Mouse (Mus musculus) MEL (cell line): ENCODE data around the gene Nampt. TPM values are rescaled to one million over a fixed set of nuclear protein-coding genes. Genes with fewer than 3 reads are reported as not detected.

Experiments
- DNase-seq: peaks from one replicate; pipeline ENCODE4 v3.0.0; 2011; ENCODE audit warnings: low read depth, low spot score
- H3K27ac ChIP-seq: 2 replicates; pipeline ENCODE4 v1.5.1; 2012; ENCODE audit warnings: low read depth, mild to moderate bottlenecking, control low read depth, low read length, moderate library complexity; ENCODE audit not compliant: control insufficient read depth
- H3K27me3 ChIP-seq, 2 experiments: fragments of 150-350 bp in 1 of 2; sonication (generic) in 1 of 2; 2 replicates each; pipeline ENCODE4 v1.6.1; 2012; ENCODE audit warnings: low read length in 2 of 2, mild to moderate bottlenecking in 2 of 2, improper control_type of control experiment in 1 of 2, moderate library complexity in 1 of 2; ENCODE audit not compliant: insufficient read depth in 2 of 2, control insufficient read depth in 1 of 2
- H3K36me3 ChIP-seq, 2 experiments: 2 replicates each; pipeline ENCODE4 v1.6.1; 2012 to 2014; ENCODE audit warnings: low read length in 2 of 2, improper control_type of control experiment in 1 of 2, inconsistent platforms in 1 of 2, mild to moderate bottlenecking in 1 of 2; ENCODE audit not compliant: insufficient read depth in 2 of 2, control insufficient read depth in 1 of 2
- H3K4me1 ChIP-seq, 2 experiments: fragments of 150-350 bp in 1 of 2; sonication (generic) in 1 of 2; 2 replicates each; pipeline ENCODE4 v1.6.1; 2012; ENCODE audit warnings: low read length in 2 of 2, improper control_type of control experiment in 1 of 2, mild to moderate bottlenecking in 1 of 2; ENCODE audit not compliant: insufficient read depth in 2 of 2, control insufficient read depth in 1 of 2
- H3K4me3 ChIP-seq, 2 experiments: fragments of 150-350 bp in 1 of 2; sonication (generic) in 1 of 2; 2 replicates each; pipeline ENCODE4 v1.5.1; 2012; ENCODE audit warnings: low read depth in 2 of 2, low read length in 2 of 2, mild to moderate bottlenecking in 2 of 2, moderate library complexity in 2 of 2, control low read depth in 1 of 2, improper control_type of control experiment in 1 of 2; ENCODE audit not compliant: control insufficient read depth in 1 of 2, insufficient read depth in 1 of 2
- H3K79me2 ChIP-seq: 2 replicates; pipeline ENCODE4 v1.6.1; 2012; ENCODE audit warnings: mild to moderate bottlenecking, low read length, moderate library complexity; ENCODE audit not compliant: control insufficient read depth, poor library complexity, insufficient read depth
- H3K9ac ChIP-seq: 2 replicates; pipeline ENCODE4 v1.6.1; 2012; ENCODE audit warnings: low read depth, mild to moderate bottlenecking, control low read depth, low read length, moderate library complexity; ENCODE audit not compliant: control insufficient read depth, poor library complexity, severe bottlenecking
- H3K9me3 ChIP-seq: fragments of 150-350 bp; sonication (generic); replicated peaks from 2 replicates; pipeline ENCODE4 v1.6.1; 2012; ENCODE audit warnings: mild to moderate bottlenecking, low read length, improper control_type of control experiment, moderate library complexity; ENCODE audit not compliant: insufficient read depth
- BHLHE40 ChIP-seq: IDR thresholded peaks from 2 replicates; pipeline ENCODE4 v1.6.1; 2012; ENCODE audit warnings: low read depth, mild to moderate bottlenecking, inconsistent platforms, low read length, improper control_type of control experiment, borderline replicate concordance
- EP300 ChIP-seq, 2 experiments: IDR thresholded peaks; 2 replicates each; pipeline ENCODE4 v1.6.1; 2011; ENCODE audit warnings: improper control_type of control experiment in 2 of 2, low read length in 2 of 2, low read depth in 1 of 2, mild to moderate bottlenecking in 1 of 2
- HCFC1 ChIP-seq: IDR thresholded peaks from 2 replicates; pipeline ENCODE4 v1.6.1; 2012; ENCODE audit warnings: low read depth, mild to moderate bottlenecking, inconsistent platforms, low read length, improper control_type of control experiment, moderate library complexity
- JUND ChIP-seq: IDR thresholded peaks from 2 replicates; pipeline ENCODE4 v1.6.1; 2011; ENCODE audit warnings: low read depth, mild to moderate bottlenecking, improper control_type of control experiment, low read length
- MAFK ChIP-seq: IDR thresholded peaks from 2 replicates; pipeline ENCODE4 v1.6.1; 2011; ENCODE audit warnings: low read depth, mild to moderate bottlenecking, low read length, improper control_type of control experiment, borderline replicate concordance
- MAX ChIP-seq: IDR thresholded peaks from 2 replicates; pipeline ENCODE4 v1.6.1; 2011; ENCODE audit warnings: low read length, improper control_type of control experiment
- MAZ ChIP-seq: IDR thresholded peaks from 2 replicates; pipeline ENCODE4 v1.6.1; 2012; ENCODE audit warnings: low read depth, mild to moderate bottlenecking, inconsistent platforms, low read length, improper control_type of control experiment
- MYB ChIP-seq: IDR thresholded peaks from 2 replicates; pipeline ENCODE4 v1.6.1; 2011; ENCODE audit warnings: mild to moderate bottlenecking, low read depth, low read length, improper control_type of control experiment
- NELFE ChIP-seq: IDR thresholded peaks from 2 replicates; pipeline ENCODE4 v1.6.1; 2011; ENCODE audit warnings: low read depth, low read length, improper control_type of control experiment
- NRF1 ChIP-seq: IDR thresholded peaks from 2 replicates; pipeline ENCODE4 v1.6.1; 2014; ENCODE audit warnings: low read depth, mild to moderate bottlenecking, inconsistent platforms, low read length, improper control_type of control experiment, moderate library complexity; ENCODE audit not compliant: poor library complexity, insufficient read depth, severe bottlenecking
- POLR2A ChIP-seq, 2 experiments: IDR thresholded peaks; 2 replicates each; pipeline ENCODE4 v1.6.1; 2011 to 2012; ENCODE audit warnings: low read length in 2 of 2, mild to moderate bottlenecking in 2 of 2, control low read depth in 1 of 2, improper control_type of control experiment in 1 of 2, low read depth in 1 of 2, moderate library complexity in 1 of 2; ENCODE audit not compliant: control insufficient read depth in 1 of 2, insufficient read depth in 1 of 2, poor library complexity in 1 of 2
- POLR2AphosphoS5 ChIP-seq: IDR thresholded peaks from 2 replicates; pipeline ENCODE4 v1.6.1; 2012; ENCODE audit warnings: low read depth, borderline replicate concordance, mild to moderate bottlenecking, inconsistent platforms, low read length, moderate library complexity, mixed read lengths
- RCOR1 ChIP-seq: IDR thresholded peaks from 2 replicates; pipeline ENCODE4 v1.6.1; 2012; ENCODE audit warnings: low read depth, mild to moderate bottlenecking, inconsistent platforms, low read length, improper control_type of control experiment
- SIN3A ChIP-seq: IDR thresholded peaks from 2 replicates; pipeline ENCODE4 v1.6.1; 2012; ENCODE audit warnings: low read length, improper control_type of control experiment, inconsistent platforms
- SMC3 ChIP-seq: IDR thresholded peaks from 2 replicates; pipeline ENCODE4 v1.6.1; 2011; ENCODE audit warnings: low read depth, low read length, improper control_type of control experiment
- TAL1 ChIP-seq: IDR thresholded peaks from 2 replicates; pipeline ENCODE4 v1.6.1; 2012; ENCODE audit warnings: mild to moderate bottlenecking, inconsistent platforms, low read length, moderate library complexity, mixed read lengths
- TBP ChIP-seq: IDR thresholded peaks from 2 replicates; pipeline ENCODE4 v1.8.0; 2011; ENCODE audit warnings: low read depth, low read length, improper control_type of control experiment
- UBTF ChIP-seq: IDR thresholded peaks from 2 replicates; pipeline ENCODE4 v1.6.1; 2012; ENCODE audit warnings: low read depth, mild to moderate bottlenecking, inconsistent platforms, low read length, improper control_type of control experiment, moderate library complexity, borderline replicate concordance; ENCODE audit not compliant: insufficient read depth
- USF1 ChIP-seq: IDR thresholded peaks from 2 replicates; pipeline ENCODE4 v1.6.1; 2014; ENCODE audit warnings: low read depth, mild to moderate bottlenecking, inconsistent platforms, low read length, improper control_type of control experiment, moderate library complexity
- USF2 ChIP-seq, 2 experiments: IDR thresholded peaks; 2 replicates each; pipeline ENCODE4 v1.6.1; 2011 to 2012; ENCODE audit warnings: improper control_type of control experiment in 2 of 2, low read length in 2 of 2, borderline replicate concordance in 1 of 2, inconsistent platforms in 1 of 2, low read depth in 1 of 2, mild to moderate bottlenecking in 1 of 2; ENCODE audit not compliant: insufficient read depth in 1 of 2
- ZMIZ1 ChIP-seq: IDR thresholded peaks from 2 replicates; pipeline ENCODE4 v1.6.1; 2012; ENCODE audit warnings: low read depth, mild to moderate bottlenecking, inconsistent platforms, low read length, improper control_type of control experiment, moderate library complexity
- polyA plus RNA-seq, 2 experiments: library from polyadenylated mRNA; stranded (reverse) in 1 of 2; unstranded in 1 of 2; fragments of >175 nt in 1 of 2; fragments of >200 nt in 1 of 2; gene quantifications; 2 replicates each; pipeline versions ENCODE4 v1.2.1 to v1.2.4; 2012; ENCODE audit warnings: low replicate concordance in 2 of 2, low read depth in 1 of 2; ENCODE audit not compliant: insufficient read length in 2 of 2, insufficient read depth in 1 of 2, missing spikeins in 1 of 2
- total RNA-seq: library from RNA; depleted of rRNA; stranded (reverse); fragments of 300-350 nt; gene quantifications from 2 replicates; pipeline ENCODE4 v1.2.3, GENCODE M21; 2012

The Nampt gene
- total and polyA plus RNA-seq, 3 experiments, result 23.0 to 74.6 (median 40.9) TPM

- no peaks in the 10 kb centered on the region; a peak in 1 of 4 replicates for H3K4me1 ChIP-seq
- H3K27me3 ChIP-seq, result no peaks in the 10 kb centered on the region
- DNase-seq, result peak; percentile 36
- H3K36me3 ChIP-seq, result peaks cover 0 to 13% of the 10 kb centered on the region in 2 experiments; a peak in 2 of 4 replicates
- H3K79me2 ChIP-seq, result no peaks in the 10 kb centered on the region
- no peak overlapping the region for H3K9ac ChIP-seq
- H3K27ac ChIP-seq, result no peak overlapping the region
- H3K4me3 ChIP-seq, result no peak overlapping the region
- TF ChIP-seq UBTF, result no peak
- H3K9me3 ChIP-seq, result no peaks in the 10 kb centered on the region
These were observed 15.9 kb downstream of the Nampt start for GRCm38 (mm10) chr12:32835235-32835634.

- TF ChIP-seq MAZ (no peak), EP300 (IDR thresholded peaks at IDR 0.05; ENCODE audit: low read depth in 1 of 2, low read length in 2 of 2) (no peak), NELFE (no peak), USF2 (IDR thresholded peaks at IDR 0.05; ENCODE audit: borderline replicate concordance in 1 of 2, insufficient read depth in 1 of 2, low read depth in 1 of 2, low read length in 2 of 2) (no peak), TBP (no peak), UBTF (no peak), MAFK (no peak), SIN3A (no peak), ZMIZ1 (no peak), BHLHE40 (no peak), SMC3 (no peak), POLR2A (IDR thresholded peaks at IDR 0.05; ENCODE audit: control insufficient read depth in 1 of 2, insufficient read depth in 1 of 2, low read depth in 1 of 2, low read length in 2 of 2, poor library complexity in 1 of 2) (no peak), HCFC1 (no peak)
- Histone ChIP-seq H3K27me3 (no peaks in the 10 kb centered on the region), H3K4me1 (no peaks in the 10 kb centered on the region; a peak in 1 of 4 replicates), H3K36me3 (peaks cover 0 to 13% of the 10 kb centered on the region in 2 experiments; a peak in 2 of 4 replicates), H3K9ac (no peak overlapping the region), H3K9me3 (no peaks in the 10 kb centered on the region), H3K79me2 (no peaks in the 10 kb centered on the region), H3K4me3 (no peak overlapping the region), H3K27ac (no peak overlapping the region)
- DNase-seq, result no peak
These were observed 19.1 kb downstream of the Nampt start for GRCm38 (mm10) chr12:32838406-32838805.

GRCm38 (mm10) chr12:32838954-32839353, 19.6 kb downstream of the Nampt start:
- Histone ChIP-seq H3K27me3 (no peaks in the 10 kb centered on the region), H3K4me3 (no peak overlapping the region), H3K27ac (no peak overlapping the region), H3K79me2 (no peaks in the 10 kb centered on the region), H3K9me3 (no peaks in the 10 kb centered on the region), H3K9ac (no peak overlapping the region), H3K4me1 (no peaks in the 10 kb centered on the region; a peak in 1 of 4 replicates), H3K36me3 (peaks cover 0 to 13% of the 10 kb centered on the region in 2 experiments; a peak in 2 of 4 replicates)
- DNase-seq, result no peak
- TF ChIP-seq MAZ, result no peak
- no peak for TF ChIP-seq RCOR1
- no peak for TF ChIP-seq USF1
- no peak for TF ChIP-seq MAX
- TF ChIP-seq EP300 (IDR thresholded peaks at IDR 0.05; ENCODE audit: low read depth in 1 of 2, low read length in 2 of 2), result no peak
- no peak for TF ChIP-seq MYB
- TF ChIP-seq TAL1, result no peak
- TF ChIP-seq JUND, result no peak
- no peak for TF ChIP-seq POLR2AphosphoS5
- TF ChIP-seq NRF1, result no peak
- TF ChIP-seq USF2 (IDR thresholded peaks at IDR 0.05; ENCODE audit: borderline replicate concordance in 1 of 2, insufficient read depth in 1 of 2, low read depth in 1 of 2, low read length in 2 of 2), result no peak
- TF ChIP-seq SIN3A, result no peak
